Mouse (Mus musculus) lung, postnatal 14 days (tissue): ENCODE results near the gene Phgr1.

ENCODE experiments used
- DNase-seq: peaks from one replicate; pipeline ENCODE4 v3.0.0; 2021

Phgr1 gene

DNA sequence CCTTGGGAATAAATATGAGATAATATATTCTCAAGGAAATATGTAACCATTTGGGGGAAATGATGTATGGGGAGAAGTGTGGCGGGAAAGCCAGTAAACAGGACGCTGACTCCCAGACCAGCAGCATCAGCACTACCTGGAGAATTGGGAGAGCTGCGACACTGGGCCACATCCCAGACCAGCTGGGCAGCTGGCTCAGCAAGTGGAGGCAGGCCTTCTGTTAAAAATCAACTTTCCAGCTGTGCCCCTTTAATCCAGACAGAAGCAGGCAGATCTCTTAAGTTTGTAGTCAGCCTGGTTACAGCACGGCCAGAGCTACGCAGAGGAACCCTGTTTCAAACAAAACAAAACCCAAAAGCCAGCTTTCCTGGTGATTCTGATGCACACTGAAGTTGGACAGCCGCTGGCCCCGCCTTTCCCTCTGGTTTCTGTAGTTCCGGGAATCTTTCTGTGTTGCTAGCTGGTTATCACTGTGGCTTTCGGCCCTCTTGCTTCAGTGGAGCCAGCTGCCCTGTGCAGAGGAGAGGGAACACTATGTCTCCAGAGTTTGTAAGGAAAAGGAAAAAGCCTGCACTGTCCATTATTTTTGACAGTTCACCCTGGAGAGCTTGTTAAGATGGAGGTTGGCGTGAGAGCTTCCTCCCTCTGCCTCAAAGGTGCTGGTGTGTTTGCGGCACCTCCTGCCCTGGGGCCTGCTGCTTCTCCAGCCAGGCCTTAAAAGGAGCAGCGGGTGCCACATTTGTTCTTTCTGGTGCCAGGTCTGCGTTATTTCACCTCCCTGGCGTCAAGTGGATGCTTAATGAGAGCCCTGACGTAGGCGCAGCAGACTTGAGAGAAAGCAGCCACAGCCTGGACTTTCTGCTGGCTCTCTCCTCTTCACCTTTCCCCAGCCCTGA, 20.4 kb upstream of the Phgr1 start:
- no peak for DNase-seq

DNA sequence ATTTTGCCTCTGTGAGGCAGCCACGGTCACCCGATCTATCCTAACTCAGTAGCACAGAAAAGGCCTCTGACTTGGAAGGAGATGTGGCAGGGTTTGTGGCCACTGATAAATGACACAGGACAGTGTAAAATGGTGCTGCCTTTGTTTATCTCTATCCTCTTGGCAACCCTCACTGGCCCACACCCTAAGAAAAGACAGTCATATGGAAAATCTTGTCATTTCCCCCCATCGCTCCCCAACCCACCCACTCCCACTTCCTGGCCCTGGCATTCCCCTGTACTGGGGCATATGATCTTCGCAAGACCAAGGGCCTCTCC, 19.8 kb upstream of the Phgr1 start:
- DNase-seq = no peak

DNA sequence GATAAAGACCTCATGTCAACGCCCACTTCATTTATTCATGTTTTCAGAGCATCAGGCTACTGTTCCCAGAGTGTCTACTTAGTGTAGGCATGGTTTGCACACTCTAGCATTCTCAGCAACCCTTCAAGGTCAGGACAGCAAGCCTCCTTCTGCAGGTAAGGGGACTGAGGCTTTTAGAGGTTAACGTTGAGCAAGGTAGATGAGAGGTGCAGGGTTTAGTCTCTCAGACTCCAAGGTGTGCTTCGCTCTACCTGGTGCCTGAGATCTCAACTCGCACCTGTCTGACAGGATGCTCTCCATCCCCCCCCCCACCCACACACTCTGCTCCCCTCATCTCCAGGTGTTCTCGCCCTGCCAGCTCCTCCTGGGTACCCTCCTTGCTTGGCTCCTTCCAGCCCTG, 18.4 kb upstream of the Phgr1 start:
- DNase-seq = no peak

DNA sequence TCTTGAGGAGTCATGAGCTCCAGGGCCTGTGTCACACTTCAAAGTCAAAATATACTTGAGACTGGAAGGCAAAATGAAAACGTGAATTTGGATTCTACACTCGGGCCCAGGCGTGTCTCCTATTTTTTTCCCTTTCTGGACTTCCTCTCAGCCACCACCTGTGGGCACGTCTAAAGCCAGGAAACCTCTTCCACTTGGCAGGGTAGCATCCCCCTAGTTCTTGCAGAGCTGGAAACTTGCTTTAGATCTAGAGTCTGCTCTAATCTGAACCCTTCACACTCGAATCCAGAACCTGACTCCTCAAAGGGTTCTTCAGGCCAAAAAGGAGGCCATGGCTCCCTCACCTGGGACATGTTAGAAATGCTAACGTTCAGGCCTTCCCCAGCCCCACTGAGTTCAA, 17.2 kb upstream of the Phgr1 start:
- DNase-seq = no peak

DNA sequence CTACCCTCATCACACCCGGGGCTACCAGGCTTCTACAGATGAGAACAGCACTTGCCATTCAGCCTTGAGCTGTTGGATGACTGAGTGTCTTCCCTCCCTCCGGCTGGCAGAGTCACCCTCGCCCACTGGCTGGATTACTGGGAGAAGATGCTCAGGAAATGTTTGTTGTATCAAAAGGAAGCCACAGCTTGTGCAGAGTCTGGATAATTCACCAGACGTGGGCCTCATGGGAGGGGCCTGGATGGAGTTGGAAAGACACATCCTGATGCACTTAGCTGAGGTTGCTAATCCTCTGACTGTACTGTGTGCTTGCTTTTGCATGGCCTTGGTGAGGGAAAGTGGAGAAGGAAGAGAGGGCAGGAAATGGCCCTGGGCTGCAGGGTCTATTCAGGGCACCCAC, 16.5 kb upstream of the Phgr1 start:
- DNase-seq = no peak

DNA sequence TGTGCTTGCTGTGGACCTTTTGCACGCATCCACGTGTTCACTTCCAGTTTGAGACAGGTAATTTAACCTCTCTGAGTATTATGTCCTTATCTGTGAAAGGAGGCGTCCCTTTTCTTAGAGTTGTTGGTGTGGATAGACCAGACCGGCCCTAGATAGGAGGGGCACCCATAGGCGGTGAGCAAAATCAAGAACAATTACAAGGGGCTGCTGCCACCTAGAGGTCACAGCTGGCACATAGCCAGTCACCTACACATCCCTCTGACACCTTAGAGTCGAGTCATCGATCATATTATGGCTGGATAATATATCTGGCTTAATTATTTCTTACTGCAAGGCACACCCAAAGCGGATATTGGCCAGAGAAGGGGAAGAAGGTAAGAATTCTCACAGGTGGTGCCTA, 12.7 kb upstream of the Phgr1 start:
- DNase-seq = peak; percentile 75

DNA sequence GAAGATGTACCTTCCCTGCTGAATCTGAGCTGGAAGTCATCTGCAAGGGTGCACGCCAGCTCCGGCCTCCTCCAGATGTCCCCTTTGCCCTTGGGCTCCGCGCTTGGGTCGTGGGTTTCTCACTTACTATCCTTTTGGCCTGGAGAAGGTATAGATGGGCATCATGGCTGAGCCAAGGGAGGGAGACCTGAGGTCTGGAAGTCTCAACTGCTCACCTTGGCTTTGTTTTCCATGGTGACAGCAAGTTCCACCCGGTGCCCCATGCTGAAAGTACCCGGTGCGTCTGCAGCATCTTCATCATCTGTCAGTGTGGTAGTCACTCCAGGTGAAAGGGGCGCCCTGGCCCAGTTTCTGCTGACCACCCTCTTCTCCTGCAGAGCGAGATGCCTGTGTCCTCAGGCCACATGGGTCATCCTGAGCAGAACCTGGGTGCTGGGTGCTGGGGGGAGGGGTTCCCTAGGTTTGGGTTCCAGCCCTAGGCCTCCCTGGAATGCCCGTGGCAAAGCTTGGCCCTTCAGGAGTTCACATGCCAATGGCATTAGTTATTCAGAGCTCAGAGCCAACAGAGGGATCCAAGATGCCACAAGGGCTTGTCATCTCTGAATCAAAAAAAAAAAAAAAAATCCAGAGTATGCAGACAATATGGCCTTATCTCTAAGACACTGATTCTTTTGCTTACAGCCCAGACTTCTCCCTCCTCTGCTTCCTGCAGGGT, 12.1 kb upstream of the Phgr1 start:
- DNase-seq = no peak

DNA sequence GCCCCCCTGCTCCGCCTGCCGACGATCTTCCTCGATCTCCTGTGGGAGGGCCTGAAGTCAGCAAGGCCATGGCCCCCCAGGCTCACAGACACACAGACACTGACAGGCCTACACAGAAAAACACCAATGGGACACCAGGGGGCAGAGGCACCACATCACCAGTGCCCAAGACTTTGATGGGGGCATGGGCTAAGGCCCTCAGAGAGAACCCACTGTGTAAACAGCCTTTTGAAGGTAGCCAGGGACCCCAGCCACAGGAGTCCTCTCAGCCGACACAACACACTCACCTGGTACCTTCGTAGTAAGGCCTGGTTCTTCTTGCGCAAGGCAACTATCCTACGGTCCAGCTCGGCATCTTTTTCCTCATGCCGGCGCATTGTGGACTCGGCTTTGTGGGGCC, 11.2 kb upstream of the Phgr1 start:
- no peak for DNase-seq

DNA sequence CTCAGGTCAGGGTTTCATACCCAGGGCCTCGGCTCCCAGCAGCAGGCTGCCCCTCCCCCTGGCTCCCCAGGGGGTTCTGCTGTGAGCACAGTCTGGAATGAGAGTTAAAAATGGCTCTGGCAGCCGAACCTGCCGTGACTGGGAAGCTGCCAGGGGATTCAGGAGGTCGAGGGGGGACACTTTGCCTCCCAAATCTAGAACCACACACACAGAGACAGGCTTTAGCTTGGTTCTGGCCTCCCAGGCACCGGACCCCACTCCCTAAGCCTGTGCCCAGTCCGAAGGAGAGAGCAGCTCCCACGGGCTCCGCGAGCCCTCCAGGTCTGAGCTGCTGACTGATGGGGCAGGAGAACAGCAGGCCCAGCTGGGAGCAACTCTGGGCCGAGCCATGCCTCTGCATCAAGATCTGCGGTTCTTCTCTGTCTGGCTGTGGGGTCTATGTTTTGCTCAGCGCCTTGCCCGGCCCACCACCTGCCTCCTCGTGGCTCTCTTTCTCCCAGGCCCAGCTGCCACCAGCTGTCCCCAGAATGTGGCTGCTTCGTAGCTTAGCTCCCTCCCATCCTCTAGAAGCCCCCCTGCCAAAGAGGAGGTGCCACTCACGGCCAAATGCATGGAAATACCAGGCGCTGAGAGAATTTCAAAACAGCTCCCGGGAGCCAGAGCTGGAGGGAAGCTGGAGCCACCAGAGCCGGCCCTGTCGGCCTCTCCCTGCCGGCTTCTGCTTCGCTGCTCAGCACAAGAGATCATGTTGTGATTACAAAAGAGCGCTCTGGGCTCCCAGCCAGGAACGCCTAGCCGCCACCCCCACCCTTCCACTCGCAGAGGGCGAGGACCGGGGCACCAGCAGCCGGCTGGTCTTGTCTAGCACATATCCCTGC, 10.4 kb upstream of the Phgr1 start, which contains the start of gene Ccdc9b:
TSS of gene Ccdc9b (minus strand) at position 756 of the 878 bp plus-strand sequence.
- peak; percentile 97 for DNase-seq

DNA sequence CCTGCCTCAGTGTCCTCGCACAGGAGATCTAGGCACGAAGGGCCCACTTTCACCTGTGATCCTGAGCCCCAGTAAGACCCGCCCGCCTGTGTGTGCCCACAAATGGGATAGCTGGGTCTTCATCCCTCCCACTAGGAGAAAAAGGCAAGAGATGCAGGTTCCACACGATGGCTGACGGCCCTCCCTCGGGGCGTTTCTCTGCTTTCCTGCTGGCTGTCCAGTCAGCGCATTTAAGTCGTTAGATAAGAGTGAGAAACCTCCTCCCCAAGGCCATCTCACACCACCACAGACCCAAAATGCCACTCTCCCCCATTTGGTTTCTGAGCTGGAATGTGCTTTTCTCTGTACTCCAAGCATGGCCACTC, 9.8 kb upstream of the Phgr1 start:
- DNase-seq = no peak

DNA sequence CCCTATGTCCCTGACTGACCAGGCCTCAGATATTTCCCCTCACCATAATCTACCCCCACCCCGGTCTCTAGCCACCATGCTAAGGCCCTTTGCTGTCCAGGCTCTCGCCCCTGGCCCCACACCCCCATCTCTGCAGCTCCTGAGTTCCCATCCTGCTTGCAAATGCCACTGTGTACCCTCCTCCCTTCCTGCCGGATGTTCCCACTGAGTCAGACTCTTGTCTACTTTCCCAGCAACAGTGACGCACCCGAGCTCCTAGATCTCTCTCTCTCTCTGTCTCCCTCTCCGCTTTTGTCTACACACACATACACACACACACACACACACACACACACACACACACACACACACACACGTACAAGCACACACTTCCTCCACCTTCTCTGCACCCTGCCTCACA, 9.1 kb upstream of the Phgr1 start:
- DNase-seq = peak; percentile 71

DNA sequence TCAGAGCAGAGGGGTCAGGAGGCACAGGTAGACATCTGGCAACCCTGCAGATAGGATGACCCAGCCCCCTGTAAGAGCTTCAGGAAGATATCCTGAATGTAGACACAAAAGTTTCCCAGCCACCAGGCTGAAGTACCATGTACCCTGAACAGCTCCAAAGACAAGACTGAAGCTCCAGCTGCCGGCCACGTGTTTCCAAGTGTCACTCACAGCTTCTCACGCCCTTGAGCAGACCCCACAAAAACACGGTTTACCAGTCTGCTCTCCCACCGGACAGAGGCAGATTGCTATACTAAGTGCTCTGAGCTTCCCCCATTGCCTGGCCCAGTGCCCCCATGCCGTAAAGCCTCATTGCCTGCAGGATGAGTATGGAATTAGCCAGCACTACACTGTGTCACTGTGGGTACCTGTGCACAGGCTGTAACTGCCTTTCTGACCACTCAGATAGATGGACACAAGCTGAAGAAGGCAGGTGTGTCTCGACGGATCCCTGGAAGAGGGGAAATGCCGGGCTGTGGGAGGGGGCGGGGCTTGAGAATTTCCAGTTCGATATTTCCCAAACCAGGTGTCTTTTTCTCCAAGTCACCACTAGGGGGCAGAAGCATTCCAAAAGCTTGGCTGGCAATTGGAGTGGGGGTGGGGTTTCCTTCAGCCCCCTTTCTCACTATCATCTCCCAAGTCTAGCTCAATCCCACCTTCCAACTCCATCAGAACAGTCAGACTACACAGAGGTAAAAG, 8.3 kb upstream of the Phgr1 start:
- peak; percentile 66 for DNase-seq

DNA sequence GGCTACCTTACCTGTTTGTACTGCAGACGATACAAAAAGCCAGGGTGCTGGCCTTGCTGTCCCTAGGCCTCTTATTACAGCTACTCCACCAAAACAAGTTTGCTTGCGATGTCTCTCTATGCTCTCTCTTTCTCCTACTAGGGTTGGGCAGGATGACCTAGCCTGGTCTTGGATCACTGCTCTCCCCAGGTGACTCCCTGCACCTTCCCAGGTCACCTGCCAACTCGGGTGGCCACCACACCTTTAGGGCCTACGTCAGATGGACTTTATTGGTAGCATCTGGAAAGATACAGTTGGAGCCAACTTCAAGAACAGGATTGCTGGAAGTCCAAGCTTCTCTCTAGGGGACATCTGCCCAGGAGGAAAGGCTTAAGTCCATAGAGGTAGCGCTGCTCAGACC, 7.7 kb upstream of the Phgr1 start:
- no peak for DNase-seq

DNA sequence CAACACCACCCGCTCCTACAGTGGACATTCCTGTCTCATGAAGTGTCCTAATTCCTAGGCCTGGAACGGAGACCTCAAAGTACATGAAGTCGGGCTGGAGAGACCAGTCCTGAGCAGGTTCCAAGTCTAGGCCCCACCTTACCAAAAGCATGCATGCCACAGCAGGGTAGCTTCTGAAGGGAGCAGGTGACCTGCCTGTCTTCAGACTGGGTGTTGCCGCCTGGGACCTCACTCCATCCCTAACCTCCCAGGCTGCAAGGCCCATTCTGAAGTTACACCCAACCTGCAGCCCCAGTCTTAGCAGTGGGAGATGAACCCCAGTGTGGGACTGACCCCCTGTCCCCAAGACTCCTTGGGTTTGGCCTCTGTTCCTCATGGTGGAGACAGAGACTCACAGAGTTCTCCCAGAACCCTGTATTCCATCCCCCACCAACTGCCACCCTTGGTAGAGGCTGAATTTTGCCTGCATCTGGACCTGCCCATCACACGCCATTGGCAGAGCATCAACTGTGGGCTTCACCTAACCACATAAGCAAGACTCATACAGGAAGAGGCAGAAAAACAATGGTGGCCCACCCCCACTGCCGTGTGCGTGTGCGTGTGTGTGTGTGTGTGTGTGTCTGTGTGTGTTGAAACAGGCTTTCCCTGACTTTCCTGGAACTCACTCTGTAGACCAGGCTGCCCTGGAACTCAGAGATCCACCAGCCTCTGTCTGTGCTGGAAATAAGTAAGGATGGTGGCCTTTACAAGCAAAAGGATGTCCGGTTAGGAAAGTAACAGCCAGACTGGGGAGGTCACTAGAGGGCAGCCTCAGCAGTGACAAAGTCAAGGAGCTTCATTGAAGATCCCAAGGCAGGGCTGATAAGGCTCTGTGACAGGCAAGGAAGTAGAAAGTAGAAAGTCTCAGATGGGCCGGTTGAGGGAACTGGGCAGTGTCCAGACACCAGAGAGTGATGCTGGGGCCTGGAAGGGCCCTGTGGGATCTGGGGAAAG, 6.2 kb upstream of the Phgr1 start:
- no peak for DNase-seq

DNA sequence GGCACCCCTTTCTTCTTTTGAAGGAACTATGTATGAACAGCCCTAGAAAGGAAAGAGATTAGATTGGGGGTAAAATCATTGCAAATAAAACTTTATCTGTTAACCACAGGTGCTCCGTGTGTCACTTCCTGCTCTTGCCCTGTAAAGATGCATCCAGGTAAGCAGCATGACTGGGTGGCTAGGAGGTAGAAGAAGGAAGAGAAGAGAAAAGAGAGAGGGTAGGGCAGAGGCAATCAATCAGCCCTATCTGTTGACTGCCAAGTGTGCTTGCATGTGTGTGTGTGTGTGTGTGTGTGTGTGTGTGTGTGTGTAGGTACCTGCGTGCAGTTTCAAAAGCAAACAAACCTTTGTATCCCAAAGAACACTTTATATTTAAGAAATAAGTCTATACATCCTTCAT, 2.0 kb downstream of the Phgr1 start:
- DNase-seq = no peak

DNA sequence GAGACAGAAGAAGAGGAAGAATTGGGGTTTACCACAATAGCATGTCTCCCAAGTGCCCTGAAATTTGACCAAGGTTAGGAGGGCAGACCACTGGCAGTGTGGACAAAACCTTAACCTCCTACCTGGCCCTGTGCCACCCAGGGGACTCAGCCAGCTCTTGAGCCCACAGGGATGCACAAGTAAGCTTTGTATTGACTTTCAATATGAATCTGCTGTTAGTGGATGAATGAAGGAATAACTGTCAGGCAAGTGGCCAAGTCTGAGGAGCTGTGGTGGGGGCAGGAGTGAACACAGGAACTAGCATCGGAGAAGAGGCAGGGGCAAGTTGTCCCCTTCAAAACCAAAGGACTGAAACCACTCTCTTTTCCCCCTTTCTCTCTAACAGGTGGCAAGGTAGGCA, 2.8 kb downstream of the Phgr1 start:
- no peak for DNase-seq

DNA sequence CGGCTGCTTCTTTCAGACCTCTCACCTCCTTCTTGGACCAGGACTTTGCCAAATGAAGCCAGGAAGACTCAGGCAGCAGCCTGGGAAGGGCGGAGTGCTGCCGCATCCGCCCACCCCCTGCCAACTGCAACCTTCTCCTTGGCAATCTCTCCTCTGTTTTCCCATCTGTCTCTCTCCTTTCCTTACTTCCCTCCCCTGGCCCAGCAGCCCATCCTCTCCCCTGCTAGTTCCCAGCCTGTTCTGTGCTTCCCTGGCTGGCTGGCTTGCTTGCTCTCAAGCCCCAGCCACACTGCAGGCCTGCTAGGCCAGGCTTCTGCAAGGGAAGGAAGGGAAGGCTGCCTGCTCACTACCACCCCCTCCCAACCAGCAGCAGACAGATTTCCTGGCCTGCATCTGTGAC, 3.3 kb downstream of the Phgr1 start:
- no peak for DNase-seq

DNA sequence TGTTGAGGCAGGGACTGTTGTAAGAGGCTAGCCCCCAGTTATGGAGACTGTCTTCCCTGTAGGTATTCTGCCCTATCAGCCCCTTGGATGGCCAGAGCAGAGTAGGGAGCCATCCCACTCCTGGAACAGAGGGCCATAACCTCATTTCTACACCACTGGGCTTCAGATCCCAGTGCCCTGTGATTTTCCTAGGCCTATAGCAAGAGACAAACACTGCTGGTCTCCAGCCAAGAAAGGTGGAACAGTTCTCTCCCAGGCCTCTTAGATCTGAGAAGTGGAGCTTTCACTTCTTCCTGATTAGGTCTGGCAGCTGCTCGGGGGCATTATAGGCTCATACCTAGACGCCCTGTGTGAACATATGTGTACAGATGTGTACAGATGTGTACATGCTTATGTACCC, 3.7 kb downstream of the Phgr1 start:
- DNase-seq = no peak

DNA sequence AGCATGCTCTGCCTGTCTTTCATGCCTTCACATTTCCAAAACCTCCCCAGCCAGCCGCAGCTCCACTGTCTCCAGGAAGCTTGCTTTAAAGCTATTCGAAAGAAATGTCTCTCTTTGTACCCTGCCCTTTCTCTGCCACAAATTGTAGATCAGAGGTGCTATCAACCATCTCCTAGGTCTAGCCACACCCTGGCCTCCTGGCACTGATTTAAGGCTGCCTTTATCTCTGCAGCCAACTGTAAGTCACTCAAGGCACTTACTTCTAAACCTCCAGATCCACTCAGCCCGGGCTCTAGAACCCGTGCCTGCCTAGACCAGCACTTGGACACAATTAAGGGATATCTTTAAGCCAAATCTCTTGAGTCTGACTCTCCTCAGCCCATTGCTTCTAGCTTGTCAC, 5.8 kb downstream of the Phgr1 start:
- no peak for DNase-seq

DNA sequence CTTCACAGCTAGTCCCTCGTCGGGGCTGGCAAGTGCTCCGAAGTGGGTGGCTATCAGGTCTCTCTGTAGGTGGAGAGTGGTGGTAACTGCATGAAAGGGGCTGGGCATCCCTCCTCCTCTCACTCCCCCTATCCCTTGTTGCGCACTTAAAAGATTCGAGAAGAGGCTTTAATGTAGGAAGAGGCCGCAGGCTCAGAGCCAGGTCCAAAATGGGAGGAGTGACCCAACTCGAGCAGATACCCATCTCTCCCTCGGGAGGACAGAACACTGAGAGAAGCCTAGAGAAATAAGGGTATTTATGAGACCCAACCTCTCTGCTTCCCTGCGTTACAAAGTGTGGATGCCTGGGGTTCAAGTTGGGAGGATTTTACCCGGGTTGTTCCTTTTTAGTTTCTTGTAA, 6.5 kb downstream of the Phgr1 start:
- no peak for DNase-seq
